Mouse (Mus musculus) embryonic facial prominence, embryonic 14.5 days (tissue): ENCODE measurements around the gene Smad3. TPM values are rescaled to one million over a fixed set of nuclear protein-coding genes. Genes with fewer than 3 reads are reported as not detected.
A peak's percentile ranks its signal among the peaks of the same experiment; 100 is the strongest.

Experiments
- ATAC-seq: fragments of 200-750 bp; cut with Nextera tagmentation; 2 replicates; pipeline ENCODE4 v1.8.0; 2017; ENCODE audit warnings: low read depth, moderate number of reproducible peaks, moderate TSS enrichment
- DNase-seq: peaks from one replicate; pipeline ENCODE4 v3.0.0-alpha.2; 2015; ENCODE audit warnings: low spot score
- H3K27ac ChIP-seq: fragments of 300-500 bp; sonication (generic); replicated peaks from 2 replicates; pipeline ENCODE4 v1.5.1; 2014; ENCODE audit warnings: low read depth, mild to moderate bottlenecking, low read length, moderate library complexity
- H3K27me3 ChIP-seq: fragments of 300-500 bp; sonication (generic); replicated peaks from 2 replicates; pipeline ENCODE4 v1.6.1; 2014; ENCODE audit warnings: low read length; ENCODE audit not compliant: control insufficient read depth, insufficient read depth
- H3K36me3 ChIP-seq: fragments of 300-500 bp; sonication (generic); 2 replicates; pipeline ENCODE4 v1.6.1; 2014; ENCODE audit warnings: low read length, mixed read lengths; ENCODE audit not compliant: control insufficient read depth, insufficient read depth
- H3K4me1 ChIP-seq: fragments of 300-500 bp; sonication (generic); 2 replicates; pipeline ENCODE4 v1.6.1; 2014; ENCODE audit warnings: antibody characterized with exemption, low read length; ENCODE audit not compliant: control insufficient read depth, insufficient read depth
- H3K4me2 ChIP-seq: fragments of 300-500 bp; sonication (generic); 2 replicates; pipeline ENCODE4 v1.6.1; 2014; ENCODE audit warnings: low read depth, mild to moderate bottlenecking, low read length, moderate library complexity, mixed read lengths
- H3K4me3 ChIP-seq: fragments of 300-500 bp; sonication (generic); 2 replicates; pipeline ENCODE4 v1.5.1; 2014; ENCODE audit warnings: low read depth, mild to moderate bottlenecking, low read length
- H3K9ac ChIP-seq: fragments of 300-500 bp; sonication (generic); 2 replicates; pipeline ENCODE4 v1.6.1; 2014; ENCODE audit warnings: low read depth, mild to moderate bottlenecking, low read length, moderate library complexity, mixed read lengths
- H3K9me3 ChIP-seq: fragments of 300-500 bp; sonication (generic); 2 replicates; pipeline ENCODE4 v1.6.1; 2016; ENCODE audit warnings: low read length; ENCODE audit not compliant: control insufficient read depth
- WGBS: fragments of 180-500 bp; shearing (Covaris S2); extraction: QIAGEN DNeasy Blood & Tissue Kit; methylation state at CpG from one replicate; pipeline ENCODE4 v1.1.7; 2014; 5-methylcytosine and 5-hydroxymethylcytosine counted together
- polyA plus RNA-seq: library from polyadenylated mRNA; unstranded; fragments of >200 nt; fragmentation: Nextera tagmentation; extraction: Ambion mirVana; gene quantifications from 2 replicates; pipeline ENCODE4 v1.2.1, GENCODE M21; 2014

The Smad3 gene
- 17.0 and 19.3 TPM in 2 replicates for polyA plus RNA-seq

GRCm38 (mm10) chr9:63757865-63758440 is at the start of gene Smad3:
TSS of gene Smad3 (minus strand) at chr9:63757994.
- H3K9me3 ChIP-seq: 0 out of 2 replicates have a peak, but pooled peaks cover 4% of the 10 kb centered on the region
- DNase-seq (peak; percentile 98), ATAC-seq (peak; percentile 96)
- peak within 1 kb of the TSS; percentile 80 for H3K4me3 ChIP-seq
- H3K4me1 ChIP-seq: peaks cover 40% of the 10 kb centered on the region
- 0% methylated on average over 15 of the region's 59 CpGs for WGBS
- peak within 1 kb of the TSS; percentile 89 for H3K4me2 ChIP-seq
- no peaks in the 10 kb centered on the region for H3K27me3 ChIP-seq
- H3K36me3 ChIP-seq: no peaks in the 10 kb centered on the region
- H3K9ac ChIP-seq: peak within 1 kb of the TSS; percentile 87
- H3K27ac ChIP-seq: peak within 1 kb of the TSS; percentile 96

DNA sequence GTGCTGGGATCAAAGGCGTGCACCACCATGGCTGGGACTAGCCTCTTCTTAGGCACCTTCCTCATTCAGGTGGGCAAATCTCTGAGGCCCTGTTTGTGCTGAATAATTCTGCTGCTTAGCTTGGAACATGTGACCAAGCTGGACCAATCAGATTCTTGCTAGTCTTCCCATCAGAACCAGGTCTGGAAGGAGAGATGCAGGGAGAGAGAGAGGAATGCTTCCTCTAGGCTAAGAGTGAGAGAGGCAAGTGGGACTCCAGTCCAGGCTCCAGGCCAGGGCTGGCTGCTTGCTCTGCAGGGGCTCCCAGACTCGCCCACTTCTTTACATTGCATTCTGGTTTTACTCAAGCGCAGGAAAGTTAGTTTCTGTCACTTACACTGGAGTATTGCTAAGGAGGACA is 47.1 kb upstream of the Smad3 start:
- no peaks in the 10 kb centered on the region for H3K36me3 ChIP-seq
- DNase-seq: peak; percentile 44
- no peak overlapping the region for H3K27ac ChIP-seq
- ATAC-seq: no peak
- 40% methylated on average over 3 of the region's 3 CpGs for WGBS
- H3K9me3 ChIP-seq: no peaks in the 10 kb centered on the region
- H3K4me1 ChIP-seq: peaks cover 9% of the 10 kb centered on the region
- H3K27me3 ChIP-seq: no peaks in the 10 kb centered on the region
- H3K4me2 ChIP-seq: no peak overlapping the region
- H3K9ac ChIP-seq: no peak overlapping the region
- H3K4me3 ChIP-seq: no peak overlapping the region

GRCm38 (mm10) chr9:63803181-63803591 is 45.4 kb upstream of the Smad3 start:
- DNase-seq (peak; percentile 92), ATAC-seq (peak; percentile 93)
- Histone ChIP-seq H3K9me3 (no peaks in the 10 kb centered on the region), H3K27ac (no peak overlapping the region; the same call in 1 of the 2 replicates), H3K4me3 (no peak overlapping the region), H3K9ac (no peak overlapping the region), H3K36me3 (no peaks in the 10 kb centered on the region), H3K4me2 (0 out of 2 replicates have a peak overlapping the region, but pooled peaks have one; percentile 20), H3K27me3 (no peaks in the 10 kb centered on the region), H3K4me1 (peaks cover 9% of the 10 kb centered on the region)
- WGBS: 1% methylated on average over 8 of the region's 8 CpGs

GRCm38 (mm10) chr9:63802504-63802903 is 44.7 kb upstream of the Smad3 start:
- Histone ChIP-seq H3K4me2 (no peak overlapping the region), H3K36me3 (no peaks in the 10 kb centered on the region), H3K9ac (no peak overlapping the region), H3K4me3 (no peak overlapping the region), H3K9me3 (no peaks in the 10 kb centered on the region), H3K27ac (no peak overlapping the region; the same call in 1 of the 2 replicates), H3K27me3 (no peaks in the 10 kb centered on the region), H3K4me1 (peaks cover 9% of the 10 kb centered on the region)
- WGBS: 60% methylated on average over 7 of the region's 7 CpGs
- DNase-seq (no peak), ATAC-seq (no peak)

DNA sequence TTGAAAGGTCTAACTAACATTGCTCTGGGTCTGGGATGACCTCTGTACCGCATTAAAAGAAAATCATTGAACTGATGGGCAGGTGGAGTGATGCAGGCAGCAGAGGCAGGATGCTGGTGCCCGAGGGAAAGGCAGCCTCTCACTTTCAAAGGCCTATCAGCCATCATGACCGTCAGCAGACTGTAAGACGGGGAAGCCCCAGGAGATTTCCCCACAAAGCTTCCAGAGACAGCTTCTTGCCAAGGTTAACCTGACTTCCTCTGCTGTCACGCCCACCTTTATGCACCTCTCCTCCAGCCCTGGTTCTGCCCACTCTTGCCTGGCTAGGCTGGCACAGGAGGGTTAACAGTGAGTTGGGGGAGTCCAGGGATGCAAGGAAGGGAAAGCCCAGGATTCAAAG is 44.3 kb upstream of the Smad3 start:
- ATAC-seq (no peak), DNase-seq (no peak)
- 65% methylated on average over 5 of the region's 5 CpGs for WGBS
- H3K36me3 ChIP-seq: no peaks in the 10 kb centered on the region
- H3K27ac ChIP-seq: no peak overlapping the region
- H3K27me3 ChIP-seq: no peaks in the 10 kb centered on the region
- no peak overlapping the region for H3K4me3 ChIP-seq
- no peak overlapping the region for H3K9ac ChIP-seq
- peaks cover 9% of the 10 kb centered on the region for H3K4me1 ChIP-seq
- H3K4me2 ChIP-seq: no peak overlapping the region
- H3K9me3 ChIP-seq: no peaks in the 10 kb centered on the region

- no peak overlapping the region for H3K9ac ChIP-seq
- H3K27me3 ChIP-seq: no peaks in the 10 kb centered on the region
- ATAC-seq (no peak), DNase-seq (no peak)
- no peak overlapping the region for H3K4me3 ChIP-seq
- H3K27ac ChIP-seq: no peak overlapping the region
- WGBS: 52% methylated on average over 3 of the region's 3 CpGs
- H3K4me1 ChIP-seq: peaks cover 4% of the 10 kb centered on the region; the same call in 1 of the 2 replicates
- H3K36me3 ChIP-seq: no peaks in the 10 kb centered on the region
- no peaks in the 10 kb centered on the region for H3K9me3 ChIP-seq
- no peak overlapping the region for H3K4me2 ChIP-seq
Observed at GRCm38 (mm10) chr9:63796429-63796828, 38.6 kb upstream of the Smad3 start.

- peak; percentile 41; the same call in 1 of the 2 replicates for ATAC-seq
- Histone ChIP-seq H3K4me2 (no peak overlapping the region), H3K9ac (no peak overlapping the region), H3K4me1 (peaks cover 8% of the 10 kb centered on the region; the same call in 1 of the 2 replicates), H3K4me3 (no peak overlapping the region), H3K27me3 (no peaks in the 10 kb centered on the region), H3K36me3 (no peaks in the 10 kb centered on the region), H3K9me3 (no peaks in the 10 kb centered on the region), H3K27ac (no peak overlapping the region; the same call in 1 of the 2 replicates)
- 64% methylated on average over 10 of the region's 10 CpGs for WGBS
- DNase-seq: peak; percentile 65
Observed at GRCm38 (mm10) chr9:63793731-63794495, 36.1 kb upstream of the Smad3 start.

DNA sequence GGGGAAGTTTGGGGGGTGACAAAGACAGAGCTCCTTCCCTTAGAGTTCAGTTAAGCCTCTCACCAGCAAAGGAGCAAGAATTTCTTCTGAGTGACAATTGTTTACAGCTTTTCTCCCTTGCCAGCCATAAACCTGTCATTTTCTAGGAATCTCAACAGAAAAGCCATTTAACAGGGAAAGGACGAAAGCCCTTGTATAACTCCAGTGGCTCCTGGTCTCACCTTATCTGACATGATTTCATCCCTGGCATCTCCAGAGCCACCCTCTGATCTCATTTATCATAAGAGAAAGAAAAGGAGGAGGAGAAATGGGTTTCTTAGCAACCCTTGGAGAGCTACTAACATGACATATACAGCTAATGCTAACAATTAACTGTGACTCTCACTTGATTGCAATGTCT is 33.9 kb upstream of the Smad3 start:
- H3K4me2 ChIP-seq: no peak overlapping the region
- no peak for DNase-seq
- H3K9ac ChIP-seq: no peak overlapping the region
- H3K36me3 ChIP-seq: no peaks in the 10 kb centered on the region
- H3K27me3 ChIP-seq: no peaks in the 10 kb centered on the region
- 59% methylated on average over 1 of the region's 1 CpGs for WGBS
- no peak for ATAC-seq
- H3K4me1 ChIP-seq: peaks cover 8% of the 10 kb centered on the region; the same call in 1 of the 2 replicates
- no peak overlapping the region for H3K4me3 ChIP-seq
- no peaks in the 10 kb centered on the region for H3K9me3 ChIP-seq
- H3K27ac ChIP-seq: no peak overlapping the region
